Mouse (Mus musculus): ENCODE results near the gene Xrcc1.
A peak's percentile ranks its signal among the peaks of the same experiment; 100 is the strongest.
"Not testable (repeated sequence)": the region's sequence is repeated elsewhere in the genome, so short reads cannot be mapped to it uniquely, and the experiment has no call there.

Gene Xrcc1

GRCm38 (mm10) chr7:24608017-24608416 is 61.9 kb downstream of the Xrcc1 start:
- DNase-seq: peak; percentile 59

GRCm38 (mm10) chr7:24608561-24608960 is 62.5 kb downstream of the Xrcc1 start:
- no peak for DNase-seq

- DNase-seq: peak; percentile 48
Measured at GRCm38 (mm10) chr7:24610144-24610878, 64.2 kb downstream of the Xrcc1 start, which contains the start of gene Phldb3. TSS of gene Phldb3 (plus strand) at chr7:24610763.

GRCm38 (mm10) chr7:24610879-24611494 is 64.9 kb downstream of the Xrcc1 start:
- peak; percentile 94 for DNase-seq

GRCm38 (mm10) chr7:24611709-24612108 is 65.6 kb downstream of the Xrcc1 start:
- DNase-seq: no peak

GRCm38 (mm10) chr7:24612308-24612910 is 66.3 kb downstream of the Xrcc1 start:
- DNase-seq: no peak

GRCm38 (mm10) chr7:24614816-24615215 is 68.7 kb downstream of the Xrcc1 start:
- DNase-seq: no peak

- DNase-seq: no peak
Measured at GRCm38 (mm10) chr7:24617763-24618162, 71.7 kb downstream of the Xrcc1 start.

GRCm38 (mm10) chr7:24618374-24618773 is 72.3 kb downstream of the Xrcc1 start:
- DNase-seq: not testable (repeated sequence)

- no peak for DNase-seq
Measured at GRCm38 (mm10) chr7:24619671-24620397, 73.7 kb downstream of the Xrcc1 start.

GRCm38 (mm10) chr7:24621193-24621592 is 75.1 kb downstream of the Xrcc1 start:
- no peak for DNase-seq

GRCm38 (mm10) chr7:24622967-24623366 is 76.9 kb downstream of the Xrcc1 start:
- no peak for DNase-seq
